Mouse (Mus musculus) left cerebral cortex, adult 11 months (tissue): Measurements from ENCODE around the gene Sel1l2.
"Not testable (repeated sequence)": the region's sequence is repeated elsewhere in the genome, so short reads cannot be mapped to it uniquely, and the experiment has no call there.

Experiments used
- DNase-seq: peaks from one replicate; pipeline ENCODE4 v3.0.0; 2022; ENCODE audit warnings: low spot score

The Sel1l2 gene

DNA sequence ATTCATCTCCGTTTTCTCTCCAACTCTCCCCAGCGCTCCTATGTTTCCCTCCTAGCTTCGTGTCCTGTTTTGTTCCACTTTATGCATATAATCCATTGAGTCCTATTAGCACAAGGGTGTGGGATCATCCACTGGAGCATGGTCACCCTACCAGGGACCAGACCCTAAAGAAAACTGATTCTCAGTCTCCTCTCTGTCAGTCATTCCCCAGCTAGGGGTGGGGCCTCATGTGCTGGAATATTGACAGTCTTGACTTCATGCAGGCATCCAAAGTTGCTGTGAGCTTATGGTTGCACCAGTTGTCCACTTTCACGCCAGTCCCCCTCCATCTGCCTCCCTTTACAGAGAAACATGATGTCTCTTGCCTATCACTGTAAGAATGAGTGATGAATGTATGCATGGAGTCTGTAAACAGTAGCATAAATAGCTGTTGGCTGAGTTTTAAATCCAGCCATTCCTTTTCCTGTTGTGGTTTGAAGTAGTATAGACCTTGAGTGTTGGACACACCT, 174.9 kb downstream of the Sel1l2 start:
- DNase-seq = no peak

DNA sequence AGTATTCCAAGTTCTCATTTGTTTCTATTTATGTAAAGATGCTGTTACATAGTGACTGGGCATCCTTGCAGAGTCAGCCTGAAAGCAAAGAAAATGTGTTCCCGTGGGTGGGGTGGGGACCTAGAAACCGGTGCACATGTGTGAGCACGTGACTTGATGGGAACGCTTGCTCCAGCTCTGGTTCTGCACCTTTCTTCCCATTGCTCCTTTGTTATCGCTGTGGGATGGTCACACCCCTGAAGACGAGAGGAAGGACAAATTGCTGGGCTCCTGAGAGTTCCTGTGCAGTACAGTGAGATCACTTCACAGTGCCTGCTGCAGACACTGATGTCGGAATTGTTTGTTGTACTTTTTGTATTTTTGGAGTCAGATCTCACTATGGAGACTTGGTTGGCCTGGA, 185.8 kb downstream of the Sel1l2 start:
- no peak for DNase-seq

DNA sequence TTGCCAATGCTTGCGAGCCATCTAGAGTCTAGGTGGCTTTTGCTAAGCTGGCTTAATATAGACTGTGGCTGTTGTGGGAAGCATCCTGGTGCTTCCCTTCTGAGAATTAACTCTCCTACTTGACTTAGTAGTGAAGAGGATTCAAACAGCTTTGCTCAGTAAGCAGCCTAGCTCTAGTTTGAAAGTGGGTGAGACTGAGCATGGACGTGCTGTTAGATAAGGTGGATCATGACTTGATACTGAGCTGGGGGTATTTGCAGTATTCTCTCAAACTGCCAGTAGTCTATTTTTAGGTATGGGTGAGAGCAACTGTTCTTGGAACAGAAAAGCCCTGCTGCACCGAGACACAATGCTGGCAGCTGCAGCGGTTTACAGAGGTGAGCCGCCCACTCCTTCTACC, 186.9 kb downstream of the Sel1l2 start:
- DNase-seq = peak; percentile 24

DNA sequence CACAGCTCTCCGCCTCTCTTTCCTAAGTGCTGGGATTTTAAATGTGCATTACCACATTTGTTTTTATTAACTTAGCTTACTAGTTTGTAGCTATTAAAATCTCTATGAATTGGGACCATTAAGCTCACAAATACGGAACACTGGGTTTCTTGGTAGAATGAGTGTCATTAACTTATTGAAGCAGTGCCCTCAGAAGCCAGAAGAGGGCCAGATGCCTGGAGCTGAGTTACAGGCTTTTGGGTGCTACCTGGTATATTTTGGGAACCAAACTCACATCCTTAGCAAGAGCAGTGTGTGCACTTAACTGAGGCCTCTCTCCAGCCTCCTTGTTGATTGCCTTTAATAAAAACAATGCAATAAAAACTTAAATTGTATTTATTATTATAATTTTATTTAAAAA, 188.8 kb downstream of the Sel1l2 start:
- no peak for DNase-seq

- not testable (repeated sequence) for DNase-seq
Measured at GRCm38 (mm10) chr2:140185685-140186210, 203.8 kb downstream of the Sel1l2 start.
